In the genomic region with DNA sequence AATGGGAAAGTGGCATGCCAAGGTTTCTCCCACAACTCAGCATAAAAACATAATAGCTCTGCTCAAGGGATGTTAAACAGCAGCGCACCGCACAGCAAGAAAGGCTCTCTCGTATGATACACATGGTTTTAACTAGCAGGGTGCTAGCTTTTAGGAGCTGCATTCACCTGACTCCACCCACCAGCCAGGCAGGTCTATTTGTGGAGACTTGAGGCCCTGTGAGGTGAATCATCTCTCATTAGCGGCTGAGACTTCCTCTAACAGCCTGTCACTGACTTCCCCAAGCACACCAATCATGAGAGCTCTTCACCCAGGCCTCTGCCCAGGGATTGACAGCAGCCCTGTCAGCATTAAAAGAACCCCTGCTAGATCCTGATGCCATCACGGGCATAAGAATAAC, we compare ENCODE assay signal across 8 mouse cellular contexts.
DNase-seq lines count a peak whose midpoint lies in the region; ATAC-seq and TF ChIP-seq lines count a peak whose summit lies in the region.

No protein-coding gene starts in this region.

- no peak overlapping the region for H3K27ac ChIP-seq in gastrocnemius, adult 2 months
- H3K27ac ChIP-seq in kidney, embryonic 16.5 days (ENCODE audit: low read length) = no peak overlapping the region

- no peaks in the 10 kb centered on the region for H3K9me3 ChIP-seq in kidney, embryonic 16.5 days (ENCODE audit: low read length)

- no peak overlapping the region for H3K4me2 ChIP-seq in kidney, embryonic 16.5 days (replicated peaks; ENCODE audit: low read depth, low read length)

- intact Hi-C loops in left cerebral cortex, postnatal 10 days (cut with DNase I) = no loop called here
- intact Hi-C loops in gastrocnemius, adult 2 months (cut with DNase I) = no loop called here

- no peak overlapping the region for H3K9ac ChIP-seq in kidney, embryonic 16.5 days (replicated peaks; ENCODE audit: low read length)

- no peaks in the 10 kb centered on the region for H3K27me3 ChIP-seq in kidney, embryonic 16.5 days (ENCODE audit: insufficient read depth, low read length)

- no peak overlapping the region for H3K4me3 ChIP-seq in gastrocnemius, adult 2 months
- H3K4me3 ChIP-seq in kidney, embryonic 16.5 days (ENCODE audit: low read length) = no peak overlapping the region

- no peak for TF ChIP-seq CTCF in brain, embryonic 14.5 days (IDR thresholded peaks at IDR 0.05; ENCODE audit: borderline replicate concordance, extremely low read depth, insufficient read depth, insufficient read length)
- no peak for TF ChIP-seq CTCF in gastrocnemius, adult 2 months (IDR thresholded peaks at IDR 0.05)

- no peaks in the 10 kb centered on the region for H3K36me3 ChIP-seq in kidney, embryonic 16.5 days (ENCODE audit: insufficient read depth, low read length)

- no peaks in the 10 kb centered on the region for H3K4me1 ChIP-seq in kidney, embryonic 16.5 days (ENCODE audit: insufficient read depth, low read length)

- DNase-seq in left cerebral cortex, adult 11 months (ENCODE audit: low spot score) = peak; percentile 53
- DNase-seq in left cerebral cortex, postnatal 10 days (ENCODE audit: extremely low spot score in 1 of 2, low spot score in 2 of 2) = no peak
- DNase-seq in brain, embryonic 14.5 days (ENCODE audit: low read depth) = peak; percentile 55
- peak; percentile 45 for DNase-seq in right cerebral cortex, postnatal 25 days
- DNase-seq in gastrocnemius, adult 2 months = no peak
- no peak for DNase-seq in ovary, postnatal 36 days (ENCODE audit: low spot score)

- no peak for TF ChIP-seq POLR2A in brain, embryonic 14.5 days (IDR thresholded peaks at IDR 0.05; ENCODE audit: borderline replicate concordance, extremely low read depth, insufficient read depth, insufficient read length, poor library complexity, severe bottlenecking)

- ATAC-seq in inflammation-experienced regulatory T-cells, adult 6 months = peak; percentile 88
- no peak for ATAC-seq in kidney, embryonic 16.5 days (ENCODE audit: low FRiP score, low TSS enrichment)

- WGBS in kidney, embryonic 16.5 days = 57% methylated on average over 5 of the region's 5 CpGs

Comparison
In these comparisons a context has a peak if more than half of its experiments do, and no peak if none do; other contexts are left out.
1. DNase-seq: peak in left cerebral cortex, adult 11 months (single experiment), brain, embryonic 14.5 days (single experiment) and right cerebral cortex, postnatal 25 days (single experiment); none in left cerebral cortex, postnatal 10 days (0 of 2), gastrocnemius, adult 2 months (single experiment) and ovary, postnatal 36 days (single experiment).